Mouse (Mus musculus): ENCODE data around the gene Snrk. TPM values are rescaled to one million over a fixed set of nuclear protein-coding genes. Genes with fewer than 3 reads are reported as not detected.

Gene Snrk
- polyA plus RNA-seq, 1 experiment from 2014 or later = 42.3 TPM

- no peak for DNase-seq (ENCODE audit: low spot score)
Measured at GRCm38 (mm10) chr9:122178427-122178826, 61.4 kb downstream of the Snrk start.

GRCm38 (mm10) chr9:122180105-122180504, 63.0 kb downstream of the Snrk start:
- no peak for DNase-seq (ENCODE audit: low spot score)

DNA sequence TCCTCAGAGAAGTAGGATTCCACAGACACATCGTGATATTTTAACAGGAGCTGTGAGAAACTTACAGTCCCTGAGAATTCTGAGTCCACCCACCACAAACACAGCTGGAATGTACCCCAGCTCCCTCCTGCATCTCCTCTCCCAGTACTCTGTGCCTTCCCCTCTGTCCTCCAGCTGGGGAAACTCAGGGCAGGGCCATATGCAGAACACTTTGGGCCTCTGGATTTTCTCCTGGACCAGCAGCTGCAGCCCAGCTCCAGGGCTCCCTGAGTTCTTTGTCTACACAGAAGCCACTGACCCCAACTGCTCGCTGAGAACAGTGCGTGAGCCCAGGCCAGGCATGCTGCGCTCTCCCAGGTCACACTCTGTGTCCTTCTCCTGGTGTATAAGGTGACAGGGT, 66.0 kb downstream of the Snrk start:
- DNase-seq (ENCODE audit: low spot score) = no peak

GRCm38 (mm10) chr9:122184329-122184728, 67.3 kb downstream of the Snrk start:
- DNase-seq (ENCODE audit: low spot score) = no peak

DNA sequence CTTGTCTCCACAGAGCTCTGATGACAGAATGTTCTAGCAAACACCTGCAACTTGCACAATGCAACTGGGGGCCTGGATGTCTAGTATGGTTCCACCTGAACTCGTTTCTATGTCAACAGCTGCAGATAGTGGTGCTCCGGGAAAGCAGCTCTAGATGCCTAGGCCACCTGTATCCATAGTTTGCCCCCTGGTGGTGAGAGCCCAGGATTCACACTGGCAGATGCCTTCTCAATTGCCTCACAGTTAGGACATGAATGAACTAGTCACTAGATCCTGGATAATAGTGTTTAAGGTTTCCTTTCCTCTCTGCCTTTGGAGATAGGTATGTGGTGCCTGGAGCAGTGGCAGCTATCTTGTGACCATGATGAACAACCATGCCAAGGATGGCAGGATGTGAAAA, 68.0 kb downstream of the Snrk start:
- DNase-seq (ENCODE audit: low spot score) = peak; percentile 88

GRCm38 (mm10) chr9:122185953-122186352, 68.9 kb downstream of the Snrk start:
- no peak for DNase-seq (ENCODE audit: low spot score)

GRCm38 (mm10) chr9:122186643-122187226, 69.7 kb downstream of the Snrk start:
- DNase-seq (ENCODE audit: low spot score) = no peak

- DNase-seq (ENCODE audit: low spot score) = no peak
Measured at GRCm38 (mm10) chr9:122187451-122187921, 70.4 kb downstream of the Snrk start.

DNA sequence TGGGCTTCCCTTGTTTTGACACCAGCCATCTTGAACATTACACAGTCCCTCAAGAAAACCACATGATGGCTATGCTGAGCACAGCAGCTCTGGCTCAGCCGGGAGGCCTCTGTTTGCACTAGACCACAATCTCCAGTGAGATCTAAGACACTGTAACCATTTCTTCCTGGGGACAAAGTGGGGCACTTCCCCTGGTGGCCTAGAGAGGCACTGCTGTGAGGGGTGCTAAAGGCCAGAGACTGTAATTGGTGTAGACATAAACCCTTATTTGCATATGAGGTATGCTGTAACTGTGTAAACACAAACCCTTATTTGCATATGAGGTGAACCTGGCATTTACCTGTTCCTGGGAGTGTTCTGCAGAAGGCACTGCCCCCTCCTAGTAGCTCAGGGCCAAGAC, 71.7 kb downstream of the Snrk start:
- peak; percentile 92 for DNase-seq (ENCODE audit: low spot score)

DNA sequence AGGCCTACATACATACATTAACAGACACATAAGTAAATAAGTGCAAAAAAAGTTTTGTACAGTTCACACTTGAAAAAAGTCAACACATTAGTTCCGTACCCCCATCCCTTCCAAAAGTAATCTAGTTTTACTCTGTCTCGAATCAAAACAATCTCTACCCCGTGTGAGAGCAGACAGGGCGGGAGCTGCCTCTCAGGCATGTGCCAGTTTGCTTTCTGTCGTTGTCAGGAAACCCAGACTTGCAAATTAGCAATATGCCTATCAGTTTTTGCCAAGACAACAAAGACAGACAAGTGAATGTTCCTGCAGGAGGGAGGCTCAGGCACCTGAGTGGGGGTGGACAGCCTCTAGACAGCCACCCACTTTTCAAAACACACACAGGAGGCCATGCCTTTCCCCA, 76.3 kb downstream of the Snrk start:
- peak; percentile 15 for DNase-seq (ENCODE audit: low spot score)

GRCm38 (mm10) chr9:122193823-122194222, 76.8 kb downstream of the Snrk start:
- peak; percentile 19 for DNase-seq (ENCODE audit: low spot score)

DNA sequence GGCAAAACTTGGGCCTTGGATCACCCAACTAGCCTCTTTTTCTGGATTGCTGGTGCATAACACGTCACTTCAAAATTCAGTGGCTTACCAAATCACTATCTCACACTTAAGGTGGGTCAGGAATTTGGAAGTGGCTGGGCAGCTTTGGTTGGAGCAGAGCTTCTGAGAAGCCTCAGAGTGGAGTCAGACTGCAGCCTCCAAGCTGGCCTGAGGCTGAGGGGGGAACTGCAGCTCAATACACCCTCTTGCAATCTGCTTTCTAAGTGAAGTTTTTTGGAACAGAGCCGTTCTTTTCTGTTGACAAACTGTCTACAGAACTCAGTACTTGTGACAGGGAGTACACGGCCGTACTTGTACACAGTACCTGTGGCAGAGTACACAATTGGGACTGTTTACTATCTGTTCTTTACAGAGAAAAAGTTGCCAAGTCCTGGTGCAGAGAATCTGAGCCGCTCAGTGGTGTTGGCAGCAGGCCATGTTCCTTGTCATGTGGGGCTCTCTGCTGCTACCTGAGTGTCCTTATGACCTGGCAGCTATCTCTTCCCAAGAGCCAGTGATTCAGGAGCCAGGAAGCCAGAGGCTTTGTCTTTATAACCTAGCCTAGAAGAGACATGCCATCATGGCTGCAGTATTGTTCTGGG, 78.1 kb downstream of the Snrk start:
- DNase-seq (ENCODE audit: low spot score) = no peak

GRCm38 (mm10) chr9:122197021-122197420, 80.0 kb downstream of the Snrk start:
- DNase-seq (ENCODE audit: low spot score) = no peak

DNA sequence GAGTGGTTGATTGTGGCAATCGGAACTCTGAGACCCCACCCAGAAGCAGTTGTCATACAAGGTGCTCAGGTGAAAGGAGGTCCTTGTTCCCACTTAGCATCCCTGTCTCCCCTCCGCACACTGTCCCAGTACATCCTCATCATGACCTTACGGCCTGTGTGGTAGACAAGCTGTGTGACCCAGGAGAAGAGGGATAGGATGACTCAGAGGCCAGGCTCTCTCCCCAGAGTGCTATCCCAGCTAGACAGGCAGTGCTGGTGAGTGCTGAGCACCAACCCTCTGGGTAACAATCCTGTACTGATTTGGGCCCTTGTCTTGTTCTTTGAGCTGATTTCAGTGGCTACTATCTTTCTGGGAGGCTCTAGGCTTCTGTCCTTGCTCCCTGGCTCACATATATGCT, 81.6 kb downstream of the Snrk start:
- DNase-seq (ENCODE audit: low spot score) = no peak

DNA sequence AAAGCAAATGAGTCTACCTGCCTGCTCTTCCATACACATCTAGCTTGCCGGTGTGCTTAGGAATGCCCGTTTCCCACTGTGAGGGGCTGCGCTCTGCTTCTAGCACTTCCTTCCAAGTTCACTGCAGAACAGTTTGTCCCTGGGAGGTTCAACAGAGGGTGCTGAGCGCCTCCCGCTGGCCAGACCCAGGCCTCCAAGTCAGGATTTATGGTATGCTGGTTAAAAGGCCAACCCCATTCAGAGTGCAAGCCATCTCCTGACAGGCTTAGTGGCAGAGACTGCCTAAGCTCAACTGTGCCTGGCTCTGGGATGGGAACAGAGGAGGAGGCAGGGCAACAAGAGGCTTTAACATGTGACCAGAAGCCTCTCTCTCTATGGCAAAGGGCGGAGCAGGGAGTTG, 82.2 kb downstream of the Snrk start:
- DNase-seq (ENCODE audit: low spot score) = peak; percentile 72

DNA sequence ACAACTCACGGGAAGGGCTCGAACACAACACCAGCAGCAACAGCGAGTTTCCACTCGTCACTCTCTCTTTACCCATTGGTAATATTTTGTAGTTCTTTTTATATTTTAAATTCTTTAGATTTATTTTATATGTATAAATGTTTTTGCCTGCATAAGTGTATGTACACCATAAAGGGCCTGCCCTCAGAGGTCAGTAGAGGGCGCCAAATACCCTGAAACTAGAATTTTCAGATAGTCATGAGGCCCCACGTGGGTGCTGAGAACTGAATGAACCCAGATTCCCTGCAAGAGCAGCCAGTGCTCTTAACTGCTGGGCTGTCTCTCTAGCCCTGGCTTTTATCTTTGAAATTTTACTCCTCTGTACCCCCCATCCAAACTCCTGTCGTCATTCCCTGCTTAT, 87.4 kb downstream of the Snrk start:
- DNase-seq (ENCODE audit: low spot score) = peak; percentile 73

- no peak for DNase-seq (ENCODE audit: low spot score)
Measured at GRCm38 (mm10) chr9:122205543-122206200, 88.6 kb downstream of the Snrk start.

- no peak for DNase-seq (ENCODE audit: low spot score)
Measured at GRCm38 (mm10) chr9:122208311-122208710, 91.2 kb downstream of the Snrk start.

- no peak for DNase-seq (ENCODE audit: low spot score)
Measured at GRCm38 (mm10) chr9:122215118-122215517, 98.1 kb downstream of the Snrk start.

GRCm38 (mm10) chr9:122216945-122217529, 100.0 kb downstream of the Snrk start:
- DNase-seq (ENCODE audit: low spot score) = no peak
